Mouse (Mus musculus): Measurements from ENCODE around the gene Pramef17. TPM values are rescaled to one million over a fixed set of nuclear protein-coding genes. Genes with fewer than 3 reads are reported as not detected.

Pramef17 gene
- polyA plus RNA-seq, 1 experiment from 2014 or later: not detected

Other genes with a start within 250 kb of the Pramef17 start
- gene Gm13023, start 205.0 kb downstream of the Pramef17 start, polyA plus RNA-seq (2014; fragmentation: Nextera tagmentation; extraction: Ambion mirVana): not detected in 2 replicates
- not detected in 2 replicates for gene Gm13084, start 178.3 kb downstream of the Pramef17 start, polyA plus RNA-seq (2014; fragmentation: Nextera tagmentation; extraction: Ambion mirVana)
- gene Gm13103, start 147.9 kb downstream of the Pramef17 start, polyA plus RNA-seq (2014; fragmentation: Nextera tagmentation; extraction: Ambion mirVana): not detected in 2 replicates
- gene Pramef6, start 94.0 kb downstream of the Pramef17 start, polyA plus RNA-seq (2014; fragmentation: Nextera tagmentation; extraction: Ambion mirVana): not detected in 2 replicates
- gene Pramef25, start 43.4 kb downstream of the Pramef17 start, polyA plus RNA-seq (2014; fragmentation: Nextera tagmentation; extraction: Ambion mirVana): not detected in 2 replicates
- not detected in 2 replicates for gene Gm13101, start 27.4 kb downstream of the Pramef17 start, polyA plus RNA-seq (2014; fragmentation: Nextera tagmentation; extraction: Ambion mirVana)
- gene Pramel4, start 64.8 kb upstream of the Pramef17 start, polyA plus RNA-seq (2014; fragmentation: Nextera tagmentation; extraction: Ambion mirVana): not detected in 2 replicates
- gene Gm13102, start 112.1 kb upstream of the Pramef17 start, polyA plus RNA-seq (2014; fragmentation: Nextera tagmentation; extraction: Ambion mirVana): not detected in 2 replicates
- gene Oog3, start 168.3 kb upstream of the Pramef17 start, polyA plus RNA-seq (2014; fragmentation: Nextera tagmentation; extraction: Ambion mirVana): not detected in 2 replicates
- gene Oog2, start 196.3 kb upstream of the Pramef17 start, polyA plus RNA-seq (2014; fragmentation: Nextera tagmentation; extraction: Ambion mirVana): not detected in 2 replicates
- not detected in 2 replicates for gene C87977, start 218.9 kb upstream of the Pramef17 start, polyA plus RNA-seq (2014; fragmentation: Nextera tagmentation; extraction: Ambion mirVana)